Mouse (Mus musculus) liver, embryonic 14.5 days (tissue): ENCODE data around the gene Rfc5. TPM values are rescaled to one million over a fixed set of nuclear protein-coding genes. Genes with fewer than 3 reads are reported as not detected.
"Not testable (repeated sequence)": the region's sequence is repeated elsewhere in the genome, so short reads cannot be mapped to it uniquely, and the experiment has no call there.

Source experiments
- ATAC-seq: fragments of 200-750 bp; cut with Nextera tagmentation; 2 replicates; pipeline ENCODE4 v1.8.0; 2017; ENCODE audit warnings: moderate number of reproducible peaks, mild to moderate bottlenecking, moderate library complexity; ENCODE audit not compliant: insufficient read depth
- DNase-seq, 3 experiments: peaks; one replicate each; pipeline ENCODE4 v3.0.0-alpha.2; 2012 to 2013; ENCODE audit warnings: low read depth in 3 of 3, low spot score in 3 of 3
- H3K27ac ChIP-seq: fragments of 300-500 bp; sonication (generic); 2 replicates; pipeline ENCODE4 v1.5.1; 2014; ENCODE audit warnings: moderate library complexity, mild to moderate bottlenecking, control low read depth, inconsistent platforms
- H3K27me3 ChIP-seq: fragments of 300-500 bp; sonication (generic); 2 replicates; pipeline ENCODE4 v1.6.1; 2014; ENCODE audit warnings: mild to moderate bottlenecking, low read length, moderate library complexity; ENCODE audit not compliant: control insufficient read depth, insufficient read depth
- H3K36me3 ChIP-seq: fragments of 300-500 bp; sonication (generic); replicated peaks from 2 replicates; pipeline ENCODE4 v1.6.1; 2014; ENCODE audit warnings: low read depth; ENCODE audit not compliant: control insufficient read depth, insufficient read depth
- H3K4me1 ChIP-seq, 2 experiments: fragments of 200-500 bp in 1 of 2; fragments of 300-500 bp in 1 of 2; sonication (generic) in 1 of 2; replicated peaks; 2 replicates each; pipeline ENCODE4 v1.6.1; 2012 to 2014; ENCODE audit warnings: antibody characterized with exemption in 1 of 2, inconsistent platforms in 1 of 2, low read length in 1 of 2; ENCODE audit not compliant: control insufficient read depth in 2 of 2, insufficient read depth in 2 of 2
- H3K4me2 ChIP-seq: fragments of 300-500 bp; sonication (generic); 2 replicates; pipeline ENCODE4 v1.6.1; 2014; ENCODE audit warnings: low read depth, mild to moderate bottlenecking, control low read depth, moderate library complexity
- H3K4me3 ChIP-seq, 2 experiments: fragments of 200-500 bp in 1 of 2; fragments of 300-500 bp in 1 of 2; sonication (generic) in 1 of 2; 2 replicates each; pipeline ENCODE4 v1.5.1; 2012 to 2014; ENCODE audit warnings: low read depth in 2 of 2, low read length in 2 of 2, mild to moderate bottlenecking in 2 of 2, control low read depth in 1 of 2, inconsistent platforms in 1 of 2, moderate library complexity in 1 of 2; ENCODE audit not compliant: insufficient read depth in 1 of 2
- H3K9ac ChIP-seq: fragments of 300-500 bp; sonication (generic); replicated peaks from 2 replicates; pipeline ENCODE4 v1.6.1; 2014; ENCODE audit warnings: mild to moderate bottlenecking, control low read depth, moderate library complexity
- H3K9me3 ChIP-seq: fragments of 300-500 bp; sonication (generic); 2 replicates; pipeline ENCODE4 v1.6.1; 2016; ENCODE audit warnings: low read length, mixed read lengths; ENCODE audit not compliant: control insufficient read depth
- CTCF ChIP-seq: IDR thresholded peaks from 2 replicates; pipeline ENCODE4 v1.5.1; 2016; ENCODE audit warnings: antibody characterized with exemption, low read depth, control low read depth
- EP300 ChIP-seq: IDR thresholded peaks from 2 replicates; pipeline ENCODE4 v1.6.1; 2016; ENCODE audit warnings: antibody characterized with exemption, low read depth
- WGBS: fragments of 180-500 bp; shearing (Covaris S2); extraction: QIAGEN DNeasy Blood & Tissue Kit; methylation state at CpG from one replicate; pipeline ENCODE4 v1.1.7; 2014; ENCODE audit not compliant: insufficient replicate concordance; 5-methylcytosine and 5-hydroxymethylcytosine counted together
- polyA plus RNA-seq, 2 experiments: library from polyadenylated mRNA; depleted of rRNA in 1 of 2; stranded (reverse) in 1 of 2; unstranded in 1 of 2; fragments of >200 nt; fragmentation: Nextera tagmentation in 1 of 2; extraction: Ambion mirVana in 1 of 2; gene quantifications; 2 replicates each; pipeline versions ENCODE4 v1.2.1 to v1.2.3; 2012 to 2014

The Rfc5 gene
- polyA plus RNA-seq (2012; rRNA removed), result 17.8 and 24.1 TPM in 2 replicates
- 52.2 and 58.0 TPM in 2 replicates for polyA plus RNA-seq (2014; fragmentation: Nextera tagmentation; extraction: Ambion mirVana)

DNA sequence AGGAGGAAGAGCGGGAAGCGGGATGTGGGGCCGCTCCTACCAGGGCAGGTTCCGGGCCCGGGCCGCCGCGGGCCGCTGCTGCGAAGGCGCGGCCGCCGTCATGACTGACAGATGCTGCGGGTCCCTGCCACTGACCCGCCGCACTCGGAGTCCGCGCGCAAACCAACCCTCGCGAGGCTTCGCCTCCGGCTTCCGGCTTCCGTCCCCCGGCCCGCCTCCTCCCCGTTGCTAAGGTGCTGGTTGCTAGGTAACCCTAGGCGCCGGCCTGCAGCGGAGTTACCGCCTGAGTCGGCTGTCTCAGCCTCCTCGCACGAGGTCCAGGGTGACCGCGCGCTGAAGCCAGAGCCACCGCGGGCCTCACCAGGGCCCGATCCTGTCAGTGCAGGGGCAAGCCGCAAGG lies at the start of gene Rfc5:
Gene Rfc5, minus strand, starts transcription at position 171 of the 400 bp plus-strand sequence.
- WGBS, result under 1% methylated on average over 44 of the region's 44 CpGs
- Histone ChIP-seq H3K4me3 (peak within 1 kb of the TSS; percentile 70 to 91), H3K4me1 (peaks cover 0 to 9% of the 10 kb centered on the region in 2 experiments; a peak in 3 of 4 replicates), H3K27ac (peak within 1 kb of the TSS; percentile 48; the same call in 1 of the 2 replicates), H3K9me3 (no peaks in the 10 kb centered on the region; the same call in 1 of the 2 replicates), H3K27me3 (no peaks in the 10 kb centered on the region), H3K36me3 (peaks cover 7% of the 10 kb centered on the region), H3K4me2 (peak within 1 kb of the TSS; percentile 82), H3K9ac (peak within 1 kb of the TSS; percentile 95)
- ATAC-seq (peak; percentile 94), DNase-seq (peak; percentile 86 to 90 (median 88))
- TF ChIP-seq CTCF (no peak), EP300 (no peak; the same call in 1 of the 2 replicates)

DNA sequence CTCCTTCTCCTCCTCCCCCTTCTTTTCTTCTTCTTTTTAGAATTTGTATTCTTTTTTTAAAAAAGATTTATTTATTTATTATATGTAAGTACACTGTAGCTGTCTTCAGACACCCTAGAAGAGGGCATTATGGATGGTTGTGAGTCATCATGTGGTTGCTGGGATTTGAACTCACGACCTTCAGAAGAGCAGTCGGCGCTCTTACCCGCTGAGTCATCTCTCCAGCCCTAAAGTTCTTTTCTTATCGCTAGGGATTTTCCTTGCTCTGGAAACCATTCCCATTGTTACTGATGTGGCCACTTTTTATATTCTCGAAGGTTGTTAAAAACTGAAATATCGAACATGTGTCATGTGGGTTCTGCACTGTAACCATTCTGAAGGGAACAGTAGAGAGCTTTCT lies 44.7 kb upstream of the Rfc5 start:
- WGBS, result 72% methylated on average over 7 of the region's 7 CpGs
- H3K9ac ChIP-seq, H3K27ac ChIP-seq, H3K4me3 ChIP-seq, DNase-seq, H3K36me3 ChIP-seq, ATAC-seq, H3K27me3 ChIP-seq, H3K4me2 ChIP-seq, H3K9me3 ChIP-seq, H3K4me1 ChIP-seq: not testable (repeated sequence)

DNA sequence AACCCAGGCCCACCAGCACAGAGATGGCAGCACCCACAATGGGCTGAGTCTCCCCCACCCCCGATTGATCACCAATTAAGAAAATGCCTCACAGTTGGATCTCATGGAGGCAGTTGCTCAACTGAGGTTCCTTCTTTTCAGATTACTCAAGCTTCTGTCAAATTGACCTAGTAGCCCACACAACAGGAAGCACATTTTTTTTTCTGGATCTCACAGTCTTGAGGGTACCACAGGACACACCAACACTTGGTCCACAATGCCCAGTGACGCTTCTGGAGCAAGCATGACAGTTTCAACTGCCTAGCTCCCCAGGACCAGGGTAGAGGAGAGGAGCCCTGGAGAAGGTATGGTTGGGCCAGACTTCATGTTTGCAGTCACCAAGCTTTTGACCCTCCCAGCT lies 28.6 kb upstream of the Rfc5 start:
- H3K9ac ChIP-seq, result no peak overlapping the region
- H3K4me2 ChIP-seq, result no peak overlapping the region
- WGBS, result 31% methylated on average over 2 of the region's 2 CpGs
- H3K27me3 ChIP-seq, result peaks cover 36% of the 10 kb centered on the region
- H3K4me3 ChIP-seq, result no peak overlapping the region
- ATAC-seq (no peak), DNase-seq (no peak)
- H3K9me3 ChIP-seq, result no peaks in the 10 kb centered on the region
- no peaks in the 10 kb centered on the region for H3K4me1 ChIP-seq
- no peaks in the 10 kb centered on the region for H3K36me3 ChIP-seq
- no peak overlapping the region for H3K27ac ChIP-seq
- TF ChIP-seq EP300 (no peak), CTCF (no peak)

DNA sequence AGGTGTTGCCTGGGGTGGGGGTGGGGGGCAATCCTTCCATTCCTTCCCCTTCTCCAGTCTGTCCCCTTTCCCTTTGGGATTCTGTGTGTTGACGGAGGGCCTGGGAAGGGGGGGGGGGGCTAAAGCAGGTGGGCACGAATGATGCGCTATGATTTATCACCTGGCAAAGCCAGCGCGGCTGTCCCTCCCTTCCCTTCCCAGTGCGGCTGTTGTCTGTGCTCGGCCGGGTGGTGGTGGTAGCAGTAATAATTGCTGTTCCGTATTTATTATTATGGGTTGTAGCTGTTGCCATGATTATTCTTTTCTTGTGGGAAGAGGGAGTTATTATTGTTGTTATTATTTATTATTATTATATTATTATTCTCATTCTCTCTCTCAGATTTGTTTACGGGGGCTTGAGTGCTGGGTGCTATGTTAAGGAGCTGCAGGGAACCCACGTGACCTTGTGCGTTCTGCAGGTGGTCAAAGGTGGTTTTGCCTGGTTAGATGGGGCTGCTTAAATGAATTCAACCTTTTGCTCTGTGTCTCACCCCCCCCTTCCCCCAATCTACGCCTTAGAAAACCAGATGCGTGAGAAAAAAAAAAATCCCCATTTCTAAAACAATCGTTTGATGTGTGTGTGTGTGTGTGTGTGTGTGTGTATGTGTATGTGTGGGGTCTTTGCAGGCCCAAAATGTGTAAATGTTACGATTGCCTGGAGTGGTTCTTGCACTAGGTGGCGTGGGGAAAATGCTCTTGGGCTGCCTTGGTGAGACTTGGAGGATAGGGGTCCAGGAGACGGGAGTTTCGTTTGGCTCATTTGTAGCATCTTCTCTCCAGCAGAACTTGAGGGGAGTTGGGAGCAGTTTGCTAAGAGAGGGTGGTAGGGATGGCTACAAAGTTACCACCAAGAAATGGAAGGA lies 26.4 kb upstream of the Rfc5 start:
- Histone ChIP-seq H3K27me3 (peaks cover 46% of the 10 kb centered on the region), H3K4me1 (no peaks in the 10 kb centered on the region), H3K4me2 (no peak overlapping the region), H3K36me3 (no peaks in the 10 kb centered on the region), H3K9me3 (no peaks in the 10 kb centered on the region), H3K4me3 (no peak overlapping the region), H3K9ac (no peak overlapping the region), H3K27ac (no peak overlapping the region)
- ATAC-seq (no peak), DNase-seq (no peak)
- TF ChIP-seq EP300, result no peak
- peak; percentile 7; the same call in 1 of the 2 replicates for TF ChIP-seq CTCF
- 30% methylated on average over 19 of the region's 19 CpGs for WGBS

DNA sequence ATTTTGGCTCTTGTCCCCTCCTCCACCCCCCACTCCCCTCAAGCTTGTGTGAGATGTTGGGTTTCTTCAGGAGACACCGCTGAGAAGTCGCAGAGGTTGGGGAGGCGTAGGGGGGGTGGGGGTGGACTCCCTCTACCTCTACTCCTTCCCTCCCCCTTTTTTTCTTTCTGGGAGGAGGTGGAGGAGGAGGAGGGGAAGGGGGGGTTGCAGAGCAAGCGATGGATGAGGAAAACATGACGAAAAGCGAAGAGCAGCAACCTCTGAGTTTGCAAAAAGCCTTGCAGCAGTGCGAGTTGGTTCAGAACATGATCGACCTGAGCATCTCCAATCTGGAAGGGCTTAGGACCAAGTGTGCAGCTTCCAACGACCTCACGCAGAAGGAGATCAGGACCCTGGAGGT lies 25.8 kb upstream of the Rfc5 start:
- no peak for DNase-seq
- H3K4me1 ChIP-seq, result no peaks in the 10 kb centered on the region
- no peak for TF ChIP-seq CTCF
- TF ChIP-seq EP300, result no peak
- H3K9ac ChIP-seq, result no peak overlapping the region
- no peaks in the 10 kb centered on the region for H3K9me3 ChIP-seq
- H3K27me3 ChIP-seq, result peaks cover 46% of the 10 kb centered on the region
- no peaks in the 10 kb centered on the region for H3K36me3 ChIP-seq
- whole genome bisulfite sequencing, result 4% methylated on average over 10 of the region's 10 CpGs
- H3K4me3 ChIP-seq, result no peak overlapping the region
- no peak overlapping the region for H3K4me2 ChIP-seq
- no peak overlapping the region for H3K27ac ChIP-seq
- ATAC-seq, result no peak
